Mouse (Mus musculus) layer of hippocampus, adult 8-10 months (tissue): ENCODE data around the gene Tcte2. TPM values are rescaled to one million over a fixed set of nuclear protein-coding genes. Genes with fewer than 3 reads are reported as not detected.
A peak's percentile ranks its signal among the peaks of the same experiment; 100 is the strongest.
"Not testable (repeated sequence)": the region's sequence is repeated elsewhere in the genome, so short reads cannot be mapped to it uniquely, and the experiment has no call there.

Experiments used
- DNase-seq, 2 experiments: peaks; one replicate each; pipeline ENCODE4 v3.0.0; 2022; ENCODE audit warnings: low spot score in 2 of 2
- total RNA-seq, 4 experiments: library from RNA; stranded (reverse); gene quantifications; 2 replicates each; pipeline ENCODE4 v1.2.4; 2022

The Tcte2 gene
- total RNA-seq, 4 experiments from 2014 or later: 18.3 to 21.9 (median 19.9) TPM

DNA sequence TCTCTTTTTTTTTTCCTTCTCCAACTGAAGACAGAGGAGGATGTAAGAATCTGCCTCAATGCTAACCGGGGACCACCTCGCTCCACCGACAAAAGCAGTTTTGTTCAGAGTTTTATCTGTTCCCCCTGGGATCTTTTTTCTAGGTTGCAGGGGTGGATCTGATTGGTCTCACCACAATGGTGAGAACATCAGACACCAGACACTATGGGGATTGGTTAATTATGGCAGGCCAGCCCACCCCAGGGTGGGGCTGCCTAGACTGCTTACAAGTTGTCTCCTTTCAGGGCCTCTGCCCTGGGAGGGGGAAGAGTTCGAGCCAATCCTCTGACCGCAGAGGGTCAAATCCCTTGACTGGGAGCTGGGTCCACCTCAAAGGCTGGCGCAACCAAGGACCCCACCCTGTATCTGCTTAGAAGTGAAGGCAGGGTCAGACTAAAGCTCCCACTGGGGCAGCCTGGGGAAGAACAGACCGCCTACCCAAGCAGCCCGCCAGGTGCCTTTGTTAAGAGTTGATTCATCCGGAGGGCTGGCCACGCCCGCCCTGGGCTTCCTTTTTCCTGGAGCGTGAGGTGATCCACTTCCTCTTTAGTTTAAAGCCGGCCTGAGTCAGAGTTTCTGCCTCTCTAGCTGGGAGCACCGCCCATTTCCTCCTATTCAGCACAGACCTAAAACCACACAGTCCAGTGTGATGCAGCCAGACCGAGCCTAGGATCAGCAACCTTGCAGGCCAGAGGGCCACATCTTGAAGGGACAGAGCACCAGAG is 78.0 kb downstream of the Tcte2 start:
- no peak for DNase-seq

DNA sequence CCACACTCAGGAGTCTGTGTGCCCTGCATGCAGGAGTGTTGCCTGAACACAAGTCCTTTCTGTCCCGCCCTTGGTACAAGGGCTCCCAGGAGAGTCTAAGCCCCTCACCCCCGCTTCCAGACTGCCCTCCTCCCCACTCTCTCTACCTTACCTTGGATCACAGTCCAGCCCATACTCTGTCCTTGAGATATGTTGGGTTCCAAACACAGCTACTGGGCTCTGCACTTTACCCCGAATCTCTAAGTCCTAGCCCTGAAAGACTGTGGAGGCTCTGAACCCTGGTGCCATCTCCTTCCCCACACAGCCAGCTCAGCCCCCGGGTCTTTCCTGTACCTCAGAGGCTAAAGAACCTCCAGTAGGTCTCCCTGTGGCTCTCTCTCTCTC is 78.6 kb downstream of the Tcte2 start:
- no peak for DNase-seq

DNA sequence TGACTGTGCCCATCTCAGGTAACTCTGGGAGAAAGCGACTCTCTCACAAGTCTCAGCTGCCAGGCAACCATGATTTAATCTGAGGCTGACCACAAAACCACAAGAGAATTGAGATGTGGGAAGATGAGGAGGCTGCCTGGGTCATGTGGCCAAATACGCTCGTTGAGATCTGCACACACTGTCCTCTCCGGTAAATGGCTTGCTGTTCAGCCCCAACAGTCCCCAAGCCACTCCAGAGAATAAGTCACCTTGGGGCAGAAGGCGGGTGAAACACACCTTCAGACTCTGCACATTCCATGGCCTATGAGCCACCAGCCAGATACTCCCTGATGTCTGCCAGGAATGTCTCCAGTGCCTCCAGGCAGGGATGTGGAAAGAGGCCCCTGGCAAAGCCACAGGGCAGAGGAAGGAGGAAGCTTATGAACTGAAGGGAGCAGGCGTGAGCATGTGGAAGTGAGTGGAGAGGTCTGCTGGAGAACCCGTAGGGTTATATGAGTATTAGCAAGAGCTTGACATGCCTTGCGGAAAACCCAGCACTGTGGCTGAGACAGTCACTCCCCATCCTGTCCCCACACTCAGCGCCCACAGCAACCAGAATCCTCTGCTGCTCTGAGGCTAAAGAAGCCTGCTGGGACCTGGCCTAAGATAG is 79.1 kb downstream of the Tcte2 start:
- DNase-seq: no peak

GRCm38 (mm10) chr17:13681686-13682085 is 79.9 kb downstream of the Tcte2 start:
- no peak for DNase-seq

DNA sequence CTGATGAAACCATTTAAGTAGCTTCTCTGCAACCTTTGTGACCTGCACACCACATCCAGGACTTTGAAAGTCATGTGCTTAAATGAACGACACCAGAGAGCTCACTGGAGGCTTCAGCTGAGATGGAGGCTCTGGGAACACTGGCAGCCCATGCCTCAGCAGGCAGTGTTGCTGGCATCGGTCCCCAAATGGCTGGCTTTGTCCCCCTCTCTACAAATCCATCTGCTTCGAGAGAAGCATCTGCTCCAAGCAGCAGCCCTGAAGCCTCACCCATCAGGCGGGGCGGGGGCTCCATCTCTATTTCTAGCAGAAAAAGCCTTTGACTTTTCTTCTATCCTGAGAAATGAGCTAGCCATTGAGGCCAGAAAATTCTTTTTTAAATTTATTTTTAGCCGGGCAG is 80.5 kb downstream of the Tcte2 start:
- peak; percentile 78 to 83 for DNase-seq

DNA sequence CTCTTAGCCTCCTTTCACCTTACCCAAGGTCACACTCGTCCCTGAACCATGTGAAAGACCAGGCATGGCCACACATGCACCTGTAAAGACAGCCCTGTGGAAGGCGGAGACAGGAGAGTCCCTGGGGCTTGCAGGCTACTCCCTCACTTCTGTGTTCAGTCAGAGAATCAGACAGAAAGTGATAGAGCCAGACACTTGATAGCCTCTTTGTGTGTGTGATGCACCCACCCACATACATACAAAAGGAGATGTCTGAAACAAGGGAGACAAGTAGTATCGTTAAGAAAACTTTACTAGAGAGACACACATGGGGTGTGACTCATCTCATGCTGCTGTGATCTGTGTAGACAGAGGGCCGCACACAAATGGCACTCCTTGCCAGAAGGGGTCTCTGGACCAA is 81.3 kb downstream of the Tcte2 start:
- DNase-seq: no peak

GRCm38 (mm10) chr17:13679725-13680124 is 81.9 kb downstream of the Tcte2 start:
- no peak for DNase-seq

- no peak for DNase-seq
Measured at GRCm38 (mm10) chr17:13677225-13678148, 84.1 kb downstream of the Tcte2 start.

GRCm38 (mm10) chr17:13676099-13676498 is 85.5 kb downstream of the Tcte2 start:
- not testable (repeated sequence) for DNase-seq

GRCm38 (mm10) chr17:13675630-13676029 is 86.0 kb downstream of the Tcte2 start:
- DNase-seq: no peak

DNA sequence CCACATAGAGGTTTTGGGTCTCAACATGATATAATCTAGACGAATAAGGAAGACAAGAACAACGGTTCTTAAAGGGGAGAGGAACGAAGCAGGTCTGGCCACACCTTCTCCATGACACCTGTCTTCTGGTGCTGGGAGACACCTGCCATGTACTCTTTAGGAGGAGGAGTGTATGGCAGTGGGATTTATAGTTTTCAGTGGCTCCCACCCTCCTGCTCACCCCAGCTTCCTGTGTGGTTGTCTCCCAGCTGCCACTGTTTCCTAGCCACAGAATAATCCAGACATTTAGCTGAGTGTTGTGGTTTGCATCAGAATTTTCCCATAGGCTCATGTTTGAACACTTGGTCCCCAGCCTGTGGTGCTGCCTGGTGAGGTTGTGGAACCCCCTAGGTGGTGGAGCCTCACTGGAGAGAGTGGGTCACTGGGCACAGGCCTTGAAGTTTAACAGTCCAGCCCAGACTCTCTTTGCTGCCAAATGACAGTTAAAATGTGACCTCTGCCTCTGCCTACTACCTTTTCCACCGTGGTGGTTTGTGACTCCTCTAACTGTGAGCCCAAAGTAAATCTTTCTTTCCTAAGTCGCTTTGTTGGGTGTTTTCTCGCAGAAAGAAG is 86.8 kb downstream of the Tcte2 start:
- no peak for DNase-seq

GRCm38 (mm10) chr17:13671732-13672131 is 89.9 kb downstream of the Tcte2 start:
- no peak for DNase-seq

DNA sequence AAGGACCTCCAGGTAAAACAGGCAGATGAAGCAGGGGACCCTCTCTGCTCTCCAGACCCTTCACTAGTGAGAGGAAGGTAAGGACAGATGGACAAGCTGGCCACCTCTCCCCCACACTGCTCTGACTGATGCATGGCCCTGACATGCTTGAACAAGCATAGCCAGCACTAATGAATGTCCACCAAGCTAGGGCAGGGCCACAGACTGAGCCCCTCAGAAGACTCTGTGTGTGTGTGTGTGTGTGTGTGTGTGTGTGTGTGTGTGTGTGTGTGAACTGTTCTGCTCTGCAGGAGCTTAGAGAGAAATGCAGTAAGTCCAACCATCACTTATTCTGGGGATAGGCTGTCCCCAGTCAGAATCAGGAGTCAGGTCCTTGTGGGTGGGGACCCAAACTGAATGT is 91.4 kb downstream of the Tcte2 start:
- DNase-seq: no peak

- peak; percentile 25 to 58 for DNase-seq
Measured at GRCm38 (mm10) chr17:13669206-13669605, 92.4 kb downstream of the Tcte2 start.

- peak in 1 of 2 experiments; percentile 21 for DNase-seq
Measured at GRCm38 (mm10) chr17:13668052-13669015, 93.3 kb downstream of the Tcte2 start.

DNA sequence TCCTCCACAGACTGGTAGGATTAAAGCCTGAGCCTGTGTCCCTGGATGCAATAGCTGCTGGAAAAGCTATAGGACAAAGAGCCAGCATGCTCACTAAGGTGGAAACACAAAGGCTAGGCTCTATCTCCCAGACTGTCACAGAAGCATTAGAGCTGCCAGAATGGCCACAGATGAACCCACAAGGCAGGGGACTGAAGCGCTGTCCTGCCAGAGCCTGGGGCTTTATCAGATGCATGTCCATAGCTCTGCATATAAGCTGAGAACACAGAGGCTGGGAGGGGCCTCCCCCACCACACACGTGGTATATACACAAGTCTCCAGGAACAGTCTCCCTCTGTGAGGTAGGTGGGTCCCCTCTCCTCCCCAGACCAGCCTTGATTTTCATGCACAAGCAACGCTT is 94.6 kb downstream of the Tcte2 start:
- DNase-seq: no peak

- no peak for DNase-seq
Measured at GRCm38 (mm10) chr17:13665731-13666130, 95.9 kb downstream of the Tcte2 start.

GRCm38 (mm10) chr17:13663386-13664166 is 98.0 kb downstream of the Tcte2 start:
- no peak for DNase-seq
